Mouse (Mus musculus) liver (tissue): ENCODE measurements around the gene Plin3.

Source experiments
- DNase-seq: peaks from one replicate; pipeline ENCODE4 v3.0.0-alpha.2; 2020; ENCODE audit warnings: mixed read lengths

The Plin3 gene

GRCm38 (mm10) chr17:56241541-56242401 lies 50.9 kb downstream of the Plin3 start:
- peak; percentile 84 for DNase-seq

DNA sequence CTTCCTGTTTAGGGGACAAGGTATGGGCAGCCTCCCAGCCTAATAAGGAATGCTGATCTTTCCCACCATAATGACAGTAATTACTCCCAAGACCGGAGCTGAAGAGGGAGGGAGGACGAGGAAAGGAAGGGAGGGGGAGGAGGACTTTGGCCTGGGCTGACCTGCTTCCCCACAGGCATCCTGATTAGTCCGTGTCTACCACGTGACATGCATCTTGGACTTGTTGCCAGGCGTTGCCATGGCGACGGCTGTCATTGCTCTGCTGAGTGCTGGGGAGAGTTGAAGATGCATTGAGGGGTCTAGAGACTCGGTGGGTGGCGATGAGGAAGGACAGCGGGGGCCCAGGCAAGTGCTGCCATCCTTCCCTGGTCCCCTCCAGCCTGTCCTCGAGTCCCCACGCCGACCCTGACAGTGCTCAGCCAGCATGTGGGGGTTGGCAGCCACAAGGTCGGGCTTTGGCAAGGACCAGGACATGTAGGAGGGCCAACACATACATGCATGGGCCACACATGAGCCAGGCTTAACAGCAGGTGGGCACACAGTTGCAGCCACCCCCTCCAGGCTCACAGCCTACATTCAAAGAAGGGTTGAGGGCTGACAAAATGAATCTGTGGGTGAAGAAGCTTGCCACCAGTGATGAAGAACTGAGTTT lies 58.7 kb downstream of the Plin3 start:
- DNase-seq = peak; percentile 58

DNA sequence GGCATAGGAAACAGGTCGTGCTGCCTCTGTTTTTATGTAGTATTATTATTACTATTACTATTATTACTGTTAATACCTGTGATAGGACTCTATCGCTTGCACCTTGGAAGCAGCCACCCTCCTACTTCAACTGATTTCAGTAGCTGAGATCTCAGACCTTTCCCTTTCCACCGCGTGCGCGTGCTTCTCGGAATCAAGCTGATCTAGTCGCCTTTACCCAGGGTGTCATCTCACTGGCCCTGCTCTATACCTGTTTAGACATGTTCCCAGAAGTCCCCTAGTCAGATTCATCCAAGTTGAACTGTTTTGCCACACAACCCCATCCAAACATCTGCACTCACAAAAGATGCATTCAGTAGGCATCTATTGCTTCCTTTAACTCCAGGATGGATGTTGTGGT lies 59.3 kb downstream of the Plin3 start:
- no peak for DNase-seq

- DNase-seq = no peak
These were observed 62.7 kb downstream of the Plin3 start for GRCm38 (mm10) chr17:56229943-56230342.
